Mouse (Mus musculus): ENCODE data around the gene Setd1a. TPM values are rescaled to one million over a fixed set of nuclear protein-coding genes. Genes with fewer than 3 reads are reported as not detected.
A peak's percentile ranks its signal among the peaks of the same experiment; 100 is the strongest.
"Not testable (repeated sequence)": the region's sequence is repeated elsewhere in the genome, so short reads cannot be mapped to it uniquely, and the experiment has no call there.

Setd1a gene
- total and polyA plus RNA-seq, 3 experiments = 8.6 to 18.5 (median 16.3) TPM

DNA sequence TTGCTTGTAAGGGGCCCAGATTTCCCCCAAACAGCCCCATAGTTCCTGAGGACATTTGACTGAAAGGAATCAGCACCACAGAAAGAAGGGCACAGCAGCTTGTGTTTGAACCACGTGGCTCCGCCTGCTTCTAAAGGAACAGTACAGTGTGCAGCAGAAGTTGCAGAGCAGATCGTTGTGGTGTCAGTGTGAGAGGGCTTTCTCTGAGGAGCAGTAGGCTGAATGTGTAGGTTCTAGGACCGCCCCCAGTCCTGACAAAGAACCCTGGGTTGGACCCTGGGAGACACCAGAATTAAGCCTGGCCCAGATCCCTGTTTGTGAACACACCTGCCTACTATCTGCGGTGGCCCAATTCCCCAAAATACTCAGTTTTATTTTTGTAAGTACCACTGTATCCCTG, 5.2 kb upstream of the Setd1a start:
- Histone ChIP-seq H3K27me3 (ENCODE audit: control insufficient read depth, insufficient read depth, low read length) (no peaks in the 10 kb centered on the region), H3K9ac (ENCODE audit: low read depth, low read length) (no peak overlapping the region)
- intact Hi-C loops (cut with DNase I) = no loop called here

DNA sequence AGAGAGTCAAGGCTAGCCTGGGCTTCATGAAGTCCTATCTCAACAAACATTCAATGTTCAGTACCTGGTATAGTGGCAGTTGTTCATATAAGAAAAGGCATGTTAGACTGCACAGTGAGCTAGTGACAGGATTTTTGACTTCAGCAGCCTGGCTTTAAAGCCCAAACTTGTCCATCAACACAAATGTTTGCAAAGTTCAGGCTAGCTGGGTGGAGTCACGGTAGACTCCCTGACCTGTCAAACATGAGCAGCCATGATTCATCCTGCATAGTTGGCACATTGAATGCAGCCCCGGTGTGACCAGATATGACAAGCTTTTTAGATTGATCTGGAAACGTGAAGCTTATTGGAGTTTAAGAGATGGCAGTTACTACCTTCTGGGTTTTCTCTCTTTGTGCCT, 4.4 kb upstream of the Setd1a start:
- Histone ChIP-seq H3K27ac (no peak overlapping the region), H3K79me2 (replicated peaks; ENCODE audit: control insufficient read depth, insufficient read depth, low read length) (no peaks in the 10 kb centered on the region), H3K4me1 (ENCODE audit: control insufficient read depth, insufficient read depth, low read length) (peaks cover 4% of the 10 kb centered on the region; the same call in 1 of the 2 replicates), H3K36me3 (ENCODE audit: control insufficient read depth, insufficient read depth, low read length) (no peaks in the 10 kb centered on the region), H3K9ac (ENCODE audit: low read depth, low read length) (no peak overlapping the region), H3K27me3 (ENCODE audit: control insufficient read depth, insufficient read depth, low read length) (no peaks in the 10 kb centered on the region), H3K4me3 (no peak overlapping the region)
- DNase-seq = no peak
- 47% methylated on average over 3 of the region's 3 CpGs for WGBS
- TF ChIP-seq POLR2A (IDR thresholded peaks at IDR 0.05; ENCODE audit: insufficient read depth, low read depth, low read length) (no peak), EP300 (IDR thresholded peaks at IDR 0.05; ENCODE audit: insufficient read depth, low read depth, low read length) (no peak), CTCF (IDR thresholded peaks at IDR 0.05) (no peak)
- intact Hi-C loops (cut with DNase I) = no loop called here

More for the DNA sequence above, 5.2 kb upstream of the Setd1a start:
- H3K79me2 ChIP-seq (replicated peaks; ENCODE audit: control insufficient read depth, insufficient read depth, low read length) = no peaks in the 10 kb centered on the region
- H3K27ac ChIP-seq = no peak overlapping the region
- DNase-seq = no peak
- H3K4me1 ChIP-seq (ENCODE audit: control insufficient read depth, insufficient read depth, low read length) = peaks cover 4% of the 10 kb centered on the region; the same call in 1 of the 2 replicates
- WGBS = 69% methylated on average over 5 of the region's 5 CpGs
- H3K36me3 ChIP-seq (ENCODE audit: control insufficient read depth, insufficient read depth, low read length) = no peaks in the 10 kb centered on the region
- TF ChIP-seq CTCF (IDR thresholded peaks at IDR 0.05) = no peak
- TF ChIP-seq EP300 (IDR thresholded peaks at IDR 0.05; ENCODE audit: insufficient read depth, low read depth, low read length) = no peak
- TF ChIP-seq POLR2A (IDR thresholded peaks at IDR 0.05; ENCODE audit: insufficient read depth, low read depth, low read length) = no peak
- H3K4me3 ChIP-seq = no peak overlapping the region

DNA sequence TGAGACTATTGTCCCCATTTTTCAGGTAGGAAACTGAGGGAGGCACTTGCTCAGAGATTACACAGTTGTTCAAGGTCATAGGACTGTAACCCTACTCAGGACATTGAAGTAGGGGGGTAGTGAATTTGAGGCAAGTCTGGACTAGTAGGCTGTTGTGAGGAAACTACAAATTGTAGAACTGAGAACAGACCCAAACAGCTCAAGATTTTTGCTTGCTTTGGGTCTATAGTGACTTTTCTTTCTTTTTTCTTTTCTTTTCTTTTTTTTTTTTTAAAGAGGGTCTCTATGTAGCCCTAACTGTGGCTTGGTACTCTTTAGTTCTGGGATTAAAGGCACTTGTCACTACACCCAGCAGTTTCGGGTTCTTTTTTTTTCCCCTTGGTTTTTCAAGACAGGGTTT, 3.9 kb upstream of the Setd1a start:
- no peak overlapping the region for H3K9ac ChIP-seq (ENCODE audit: low read depth, low read length)
- H3K79me2 ChIP-seq (replicated peaks; ENCODE audit: control insufficient read depth, insufficient read depth, low read length) = no peaks in the 10 kb centered on the region
- H3K4me3 ChIP-seq = no peak overlapping the region
- no peaks in the 10 kb centered on the region for H3K27me3 ChIP-seq (ENCODE audit: control insufficient read depth, insufficient read depth, low read length)
- no peak overlapping the region for H3K27ac ChIP-seq
- TF ChIP-seq CTCF (IDR thresholded peaks at IDR 0.05) (no peak), EP300 (IDR thresholded peaks at IDR 0.05; ENCODE audit: insufficient read depth, low read depth, low read length) (no peak), POLR2A (IDR thresholded peaks at IDR 0.05; ENCODE audit: insufficient read depth, low read depth, low read length) (no peak)
- DNase-seq = no peak
- peaks cover 4% of the 10 kb centered on the region; the same call in 1 of the 2 replicates for H3K4me1 ChIP-seq (ENCODE audit: control insufficient read depth, insufficient read depth, low read length)
- intact Hi-C loops (cut with DNase I) = no loop called here
- H3K36me3 ChIP-seq (ENCODE audit: control insufficient read depth, insufficient read depth, low read length) = no peaks in the 10 kb centered on the region
- 88% methylated on average over 1 of the region's 1 CpGs for WGBS

DNA sequence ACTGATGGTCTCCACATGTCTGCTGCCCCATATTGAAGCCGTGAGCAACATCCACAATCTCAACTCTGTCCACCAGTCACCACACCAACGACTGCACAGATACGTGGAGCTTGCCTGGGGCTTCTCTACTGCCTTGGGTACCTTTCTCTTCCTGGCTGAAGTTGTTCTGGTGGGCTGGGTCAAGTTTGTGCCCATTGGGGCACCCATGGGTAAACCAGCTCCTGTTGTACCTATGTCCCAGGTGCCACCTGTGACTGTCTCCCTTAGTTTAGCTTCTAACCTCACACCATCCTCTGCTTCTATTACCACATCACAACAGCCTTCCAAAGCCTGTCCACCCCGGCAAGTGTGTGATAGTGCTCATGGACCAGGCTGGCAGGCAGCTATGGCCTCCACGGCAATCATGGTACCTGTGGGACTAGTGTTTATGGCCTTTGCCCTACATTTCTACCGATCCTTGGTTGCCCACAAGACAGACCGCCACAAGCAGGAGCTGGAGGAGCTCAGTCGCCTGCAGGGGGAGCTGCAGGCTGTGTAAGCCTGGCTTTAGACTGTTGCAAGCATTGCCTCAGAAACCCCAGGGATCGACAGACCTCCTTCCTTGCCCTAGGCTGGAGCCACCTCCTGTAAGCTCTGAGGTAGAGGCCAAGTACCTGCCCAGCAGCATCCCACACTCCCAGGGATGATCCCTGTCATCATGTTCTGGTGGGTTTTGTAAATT, 2.6 kb upstream of the Setd1a start:
- Histone ChIP-seq H3K4me1 (ENCODE audit: control insufficient read depth, insufficient read depth, low read length) (peaks cover 4% of the 10 kb centered on the region; the same call in 1 of the 2 replicates), H3K36me3 (ENCODE audit: control insufficient read depth, insufficient read depth, low read length) (peaks cover 2% of the 10 kb centered on the region), H3K27ac (no peak overlapping the region), H3K79me2 (replicated peaks; ENCODE audit: control insufficient read depth, insufficient read depth, low read length) (0 out of 2 replicates have a peak, but pooled peaks cover 2% of the 10 kb centered on the region), H3K27me3 (ENCODE audit: control insufficient read depth, insufficient read depth, low read length) (no peaks in the 10 kb centered on the region), H3K4me3 (no peak overlapping the region), H3K9ac (ENCODE audit: low read depth, low read length) (no peak overlapping the region)
- TF ChIP-seq CTCF (IDR thresholded peaks at IDR 0.05) (peak; percentile 81), EP300 (IDR thresholded peaks at IDR 0.05; ENCODE audit: insufficient read depth, low read depth, low read length) (no peak)
- intact Hi-C loops (cut with DNase I) = no loop called here
- peak; percentile 53 to 64 for DNase-seq
- WGBS = 41% methylated on average over 9 of the region's 9 CpGs

DNA sequence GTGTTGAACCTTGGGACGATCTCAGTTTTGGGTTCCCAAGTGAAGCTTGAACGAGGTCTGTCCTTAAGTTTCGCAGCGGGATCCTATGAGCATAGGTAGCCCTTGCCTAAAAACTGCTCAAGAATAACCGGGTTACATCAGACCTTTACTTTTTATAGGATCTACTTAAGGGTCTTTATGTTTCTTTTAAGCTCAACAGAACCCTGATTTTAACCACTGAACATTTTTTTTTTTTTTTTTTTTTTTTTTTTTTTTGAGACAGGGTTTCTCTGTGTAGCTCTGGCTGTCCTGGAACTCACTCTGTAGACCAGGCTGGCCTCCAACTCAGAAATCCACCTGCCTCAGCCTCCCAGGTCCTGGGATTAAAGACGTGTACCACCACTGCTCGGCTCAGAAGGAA, 633 bp upstream of the Setd1a start:
- not testable (repeated sequence) for H3K4me1 ChIP-seq (ENCODE audit: control insufficient read depth, insufficient read depth, low read length); H3K79me2 ChIP-seq (replicated peaks; ENCODE audit: control insufficient read depth, insufficient read depth, low read length); DNase-seq; H3K36me3 ChIP-seq (ENCODE audit: control insufficient read depth, insufficient read depth, low read length); H3K27me3 ChIP-seq (ENCODE audit: control insufficient read depth, insufficient read depth, low read length)
- intact Hi-C loops (cut with DNase I) = loop anchor here (5.0 kb wide), 1 partner anchor 101 kb away; the partner anchor contains the start of genes Zfp646 and Zfp668
- 68% methylated on average over 7 of the region's 7 CpGs for WGBS
- peak overlapping the region; percentile 94 for H3K4me3 ChIP-seq
- H3K9ac ChIP-seq (ENCODE audit: low read depth, low read length) = peak overlapping the region; percentile 71
- H3K27ac ChIP-seq = peak overlapping the region; percentile 99

DNA sequence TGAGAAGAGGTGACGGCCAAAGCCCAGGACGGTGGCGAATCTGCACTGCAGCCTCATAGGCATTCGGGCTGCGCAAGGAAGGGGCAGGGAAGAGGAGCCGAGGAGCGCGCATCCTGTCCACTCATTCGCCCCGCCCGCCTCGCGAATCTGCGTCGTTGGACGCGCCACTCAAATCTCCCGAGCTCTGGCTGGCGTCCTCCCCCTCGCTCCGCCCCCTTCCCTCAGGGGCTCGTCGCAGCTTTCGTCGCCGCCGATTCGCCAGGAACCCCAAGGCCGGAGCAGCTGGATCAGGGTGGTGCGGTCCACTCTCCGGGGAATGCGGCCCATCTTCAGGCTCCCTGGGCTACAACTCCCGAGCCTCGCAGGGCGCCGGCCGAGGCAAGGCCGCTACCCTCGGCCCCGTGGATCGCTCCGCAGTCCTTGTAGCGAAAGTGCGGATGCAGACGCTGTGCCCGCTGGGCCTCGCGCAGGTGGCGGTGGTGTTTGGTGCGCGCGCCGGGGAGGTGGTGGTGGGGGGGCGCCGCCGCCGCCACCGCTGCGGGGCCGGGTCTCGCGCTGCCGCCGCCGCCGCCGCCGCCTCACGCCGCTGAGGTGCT, 506 bp downstream of the Setd1a start:
- Histone ChIP-seq H3K79me2 (replicated peaks; ENCODE audit: control insufficient read depth, insufficient read depth, low read length) (0 out of 2 replicates have a peak, but pooled peaks cover 2% of the 10 kb centered on the region), H3K4me1 (ENCODE audit: control insufficient read depth, insufficient read depth, low read length) (no peaks in the 10 kb centered on the region; the same call in 1 of the 2 replicates), H3K27me3 (ENCODE audit: control insufficient read depth, insufficient read depth, low read length) (no peaks in the 10 kb centered on the region), H3K27ac (peak overlapping the region; percentile 99), H3K4me3 (peak overlapping the region; percentile 94), H3K9ac (ENCODE audit: low read depth, low read length) (peak overlapping the region; percentile 93), H3K36me3 (ENCODE audit: control insufficient read depth, insufficient read depth, low read length) (peaks cover 6% of the 10 kb centered on the region)
- DNase-seq = peak; percentile 96 to 97
- peak; percentile 65; the same call in 1 of the 2 replicates for TF ChIP-seq POLR2A (IDR thresholded peaks at IDR 0.05; ENCODE audit: insufficient read depth, low read depth, low read length)
- no peak for TF ChIP-seq CTCF (IDR thresholded peaks at IDR 0.05)
- no peak for TF ChIP-seq EP300 (IDR thresholded peaks at IDR 0.05; ENCODE audit: insufficient read depth, low read depth, low read length)
- intact Hi-C loops (cut with DNase I) = loop anchor here (5.0 kb wide), 1 partner anchor 100 kb away; the partner anchor contains the start of genes Zfp646 and Zfp668
- under 1% methylated on average over 51 of the region's 70 CpGs for WGBS
